9 mouse cellular contexts compared by ENCODE assay signal in the genomic region with DNA sequence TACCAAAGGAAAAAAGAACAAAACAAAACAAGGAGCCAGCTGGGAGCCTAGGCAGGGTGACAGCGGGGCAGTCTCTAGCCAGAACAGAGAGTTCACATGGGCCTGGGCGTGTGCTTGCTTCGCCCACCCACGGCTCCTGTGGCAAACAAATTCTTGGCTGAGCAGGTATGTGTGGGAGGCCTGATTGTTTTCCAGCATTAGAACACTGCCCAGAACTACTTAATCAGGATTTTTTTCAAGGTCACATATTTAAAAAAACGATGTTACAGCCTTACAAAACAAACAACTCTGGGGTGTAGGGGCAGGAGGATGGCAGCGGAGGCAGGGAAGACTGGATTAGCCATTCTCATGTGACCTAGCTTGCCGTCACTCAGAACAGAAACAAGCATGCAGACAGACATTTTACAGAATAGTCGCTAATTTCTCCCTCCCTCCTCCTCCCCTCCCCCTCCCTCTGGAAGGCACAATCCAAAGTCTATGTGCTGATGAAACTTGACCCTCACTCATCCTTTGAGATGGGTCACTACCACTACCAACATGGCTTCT.
DNase-seq lines count a peak whose midpoint lies in the region; ATAC-seq lines count a peak whose summit lies in the region.
"Had no signal": no experiment of that assay in that cellular context is flagged by ENCODE, and none has a peak within 500 bp of the region (broad histone marks: within the 10 kb centered on the region; RNA-seq: fewer than 3 reads in every experiment).

No protein-coding gene starts in this region.

- no peaks in the 10 kb centered on the region for H3K36me3 ChIP-seq in kidney, embryonic 16.5 days (ENCODE audit: insufficient read depth, low read length)
- H3K36me3 ChIP-seq in neural tube, embryonic 15.5 days, result no peaks in the 10 kb centered on the region
- H3K36me3 ChIP-seq: limb, embryonic 12.5 days had no signal

- 0 out of 2 replicates have a peak overlapping the region, but pooled peaks have one; percentile 14 for H3K27ac ChIP-seq in kidney, embryonic 16.5 days (ENCODE audit: low read length)
- H3K27ac ChIP-seq in neural tube, embryonic 15.5 days (replicated peaks), result no peak overlapping the region
- H3K27ac ChIP-seq: limb, embryonic 12.5 days had no signal

- no peak overlapping the region for H3K4me2 ChIP-seq in kidney, embryonic 16.5 days (replicated peaks; ENCODE audit: low read depth, low read length)
- no peak overlapping the region for H3K4me2 ChIP-seq in neural tube, embryonic 15.5 days
- H3K4me2 ChIP-seq: limb, embryonic 12.5 days had no signal

- no peak overlapping the region for H3K9ac ChIP-seq in kidney, embryonic 16.5 days (replicated peaks; ENCODE audit: low read length)
- no peak overlapping the region for H3K9ac ChIP-seq in neural tube, embryonic 15.5 days (replicated peaks)
- H3K9ac ChIP-seq: limb, embryonic 12.5 days had no signal

- peak; percentile 65; the same call in 1 of the 2 replicates for ATAC-seq in kidney, embryonic 16.5 days (ENCODE audit: low FRiP score, low TSS enrichment)
- ATAC-seq in neural tube, embryonic 15.5 days (ENCODE audit: low FRiP score), result no peak

- H3K9me3 ChIP-seq in kidney, embryonic 16.5 days (ENCODE audit: low read length), result no peaks in the 10 kb centered on the region
- H3K9me3 ChIP-seq in neural tube, embryonic 15.5 days (replicated peaks), result no peaks in the 10 kb centered on the region
- H3K9me3 ChIP-seq: limb, embryonic 12.5 days had no signal

- peak; percentile 71 to 74 for DNase-seq in cerebellum, adult 18-20 months
- no peak for DNase-seq in cerebellum, adult 11 months
- DNase-seq in ovary, postnatal 36 days (ENCODE audit: low spot score), result peak; percentile 61
- no peak for DNase-seq in ovary, postnatal 14 days (ENCODE audit: low spot score)
- no peak for DNase-seq in adrenal gland, postnatal 10 days
- no peak for DNase-seq in spleen, postnatal 4 days (ENCODE audit: low spot score in 2 of 2)

- H3K27me3 ChIP-seq in kidney, embryonic 16.5 days (ENCODE audit: insufficient read depth, low read length), result no peaks in the 10 kb centered on the region
- H3K27me3 ChIP-seq in neural tube, embryonic 15.5 days (replicated peaks), result no peaks in the 10 kb centered on the region
- H3K27me3 ChIP-seq: limb, embryonic 12.5 days had no signal

- no peak overlapping the region for H3K4me3 ChIP-seq in kidney, embryonic 16.5 days (ENCODE audit: low read length)
- H3K4me3 ChIP-seq in neural tube, embryonic 15.5 days (replicated peaks), result no peak overlapping the region
- H3K4me3 ChIP-seq: limb, embryonic 12.5 days had no signal

- 44% methylated on average over 8 of the region's 8 CpGs for WGBS in kidney, embryonic 16.5 days
- 76% methylated on average over 8 of the region's 8 CpGs for WGBS in neural tube, embryonic 15.5 days

- peaks cover 9% of the 10 kb centered on the region; the same call in 1 of the 2 replicates for H3K4me1 ChIP-seq in kidney, embryonic 16.5 days (ENCODE audit: insufficient read depth, low read length)
- H3K4me1 ChIP-seq in neural tube, embryonic 15.5 days, result no peaks in the 10 kb centered on the region

Comparison
In these comparisons a context has a peak if more than half of its experiments do, and no peak if none do; other contexts are left out.
1. DNase-seq: peak in cerebellum, adult 18-20 months (2 of 2) and ovary, postnatal 36 days (single experiment); none in cerebellum, adult 11 months (single experiment), ovary, postnatal 14 days (single experiment), adrenal gland, postnatal 10 days (single experiment) and spleen, postnatal 4 days (0 of 2).